Mouse (Mus musculus): ENCODE results near the gene Ptges2. TPM values are rescaled to one million over a fixed set of nuclear protein-coding genes. Genes with fewer than 3 reads are reported as not detected.
A peak's percentile ranks its signal among the peaks of the same experiment; 100 is the strongest.
"Not testable (repeated sequence)": the region's sequence is repeated elsewhere in the genome, so short reads cannot be mapped to it uniquely, and the experiment has no call there.

Ptges2 gene
- 7.1 and 8.6 TPM in 2 replicates for total RNA-seq (2017)

DNA sequence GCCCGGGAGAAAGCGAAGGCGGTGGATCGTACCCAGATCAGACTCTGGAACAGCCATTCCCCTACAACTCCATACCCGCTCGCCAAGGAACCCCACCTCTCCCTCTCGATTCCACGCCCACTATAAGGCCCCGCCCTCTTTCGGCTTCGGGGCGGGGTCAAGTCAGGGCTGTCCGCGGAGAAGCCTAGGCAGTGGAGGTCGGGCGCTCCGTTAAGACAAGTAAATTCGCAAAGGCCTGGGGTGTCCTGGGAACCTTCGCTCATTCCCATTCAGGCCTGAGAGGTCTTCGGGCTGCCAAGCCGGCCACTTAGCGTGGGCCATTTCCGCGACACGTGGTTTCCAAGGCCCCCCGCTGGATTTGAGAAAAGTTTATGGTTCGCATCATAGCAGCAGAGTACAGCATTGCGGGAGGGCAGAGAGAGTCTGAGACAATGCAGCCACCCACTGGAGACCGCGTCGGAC is at the start of gene Ptges2:
Ptges2 (plus strand) TSS at position 413 of the 462 bp plus-strand sequence.
- peak; percentile 81 for ATAC-seq (replicated peaks; ENCODE audit: low read depth, poor library complexity, severe bottlenecking)

DNA sequence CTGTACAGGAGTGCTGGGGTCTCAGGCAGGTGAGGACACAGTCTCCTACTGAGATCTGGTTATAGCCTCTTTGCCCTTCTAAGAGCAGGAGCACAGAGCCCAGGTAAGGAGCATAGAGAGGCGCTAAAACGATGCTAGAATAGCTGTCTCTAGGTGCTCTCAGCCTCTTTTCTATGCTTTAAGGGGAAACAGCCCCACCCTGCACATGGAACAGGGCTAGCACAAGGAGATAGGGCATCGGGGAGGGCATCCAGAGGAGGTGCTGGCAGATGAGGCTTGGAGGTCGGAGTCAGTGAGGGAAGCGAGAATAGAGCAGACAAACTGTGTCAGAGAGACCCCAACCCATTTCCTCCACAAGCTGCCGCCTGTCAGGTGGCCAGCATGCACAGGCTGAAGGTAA is 48.7 kb upstream of the Ptges2 start:
- ATAC-seq (replicated peaks; ENCODE audit: low read depth, poor library complexity, severe bottlenecking), result no peak

DNA sequence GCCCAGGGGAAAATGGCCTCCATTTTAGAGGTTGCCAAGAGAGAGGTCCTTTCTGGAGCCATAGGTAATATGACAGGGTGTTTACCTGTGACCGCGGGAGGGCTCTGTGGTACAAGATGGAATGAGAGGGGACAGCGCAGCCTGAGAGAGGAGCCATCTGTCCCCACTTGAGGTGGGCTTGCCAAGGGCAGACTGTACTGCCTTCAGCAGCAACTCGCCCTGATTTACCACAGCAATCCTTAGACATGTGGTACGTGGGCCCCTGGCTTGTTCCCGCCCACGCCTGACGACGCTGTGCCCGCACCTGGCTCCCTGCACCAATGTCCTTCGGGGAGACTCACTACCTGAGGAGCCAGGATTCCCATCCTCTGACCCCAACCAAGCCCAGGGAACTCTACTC is 47.4 kb upstream of the Ptges2 start:
- ATAC-seq (replicated peaks; ENCODE audit: low read depth, poor library complexity, severe bottlenecking), result no peak

DNA sequence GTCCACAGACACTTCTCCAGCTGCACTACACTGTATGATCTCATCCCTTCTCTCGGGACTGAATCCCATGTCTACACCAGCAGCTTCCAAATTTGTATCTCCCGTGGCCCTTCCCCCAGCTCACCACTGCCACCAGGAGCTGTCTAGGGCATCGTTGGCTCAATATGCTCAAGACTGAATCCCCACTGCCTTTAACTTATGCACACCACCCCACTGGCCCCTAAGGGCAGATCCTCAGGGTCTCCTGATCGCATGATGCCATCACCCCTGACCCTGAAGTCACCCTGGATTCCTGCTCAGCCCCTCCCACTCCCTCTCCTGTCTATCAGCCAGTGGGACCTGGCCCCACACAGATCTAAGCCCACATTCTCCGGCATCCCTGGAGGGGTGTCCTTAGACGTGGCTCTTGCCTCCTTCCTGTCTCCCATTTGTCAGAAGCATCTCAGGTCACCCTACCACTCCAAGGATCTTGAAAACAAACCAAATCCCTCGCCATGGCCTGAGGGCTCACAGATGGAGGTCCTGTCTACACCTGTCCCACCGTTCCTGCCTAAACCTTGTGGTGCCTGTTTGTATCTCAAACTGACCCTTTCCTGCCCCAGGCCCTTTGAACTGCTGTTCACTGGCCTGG is 46.0 kb upstream of the Ptges2 start:
- ATAC-seq (replicated peaks; ENCODE audit: low read depth, poor library complexity, severe bottlenecking), result no peak

DNA sequence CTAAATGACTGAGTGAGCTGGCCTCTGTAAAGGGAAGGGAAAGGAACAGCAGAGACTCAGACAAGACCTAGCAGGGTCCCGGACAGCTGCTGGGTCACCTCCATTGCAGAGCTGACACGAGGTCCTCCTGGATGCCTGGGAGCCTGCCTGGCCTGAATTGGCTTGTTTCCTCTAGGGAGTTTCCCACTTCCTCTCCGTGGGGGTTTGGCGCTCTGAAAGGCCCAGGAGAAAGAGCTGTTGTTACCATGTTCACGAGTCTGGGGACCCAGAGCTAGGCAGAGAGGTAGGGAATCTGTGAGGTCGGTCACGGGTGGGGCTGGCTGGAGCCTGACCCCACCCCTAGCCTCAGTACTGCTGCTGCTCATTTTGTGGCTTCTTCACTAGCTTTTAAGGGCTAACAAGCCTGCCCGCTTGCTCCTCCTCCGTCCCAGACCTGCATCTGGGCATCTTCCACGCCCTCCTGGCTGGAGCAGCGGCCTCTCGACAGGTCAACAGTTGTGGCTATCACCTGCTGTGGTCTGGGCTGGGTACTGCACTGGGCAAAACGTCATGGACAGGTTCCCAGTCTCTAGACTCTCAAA is 45.1 kb upstream of the Ptges2 start:
- ATAC-seq (replicated peaks; ENCODE audit: low read depth, poor library complexity, severe bottlenecking), result no peak

DNA sequence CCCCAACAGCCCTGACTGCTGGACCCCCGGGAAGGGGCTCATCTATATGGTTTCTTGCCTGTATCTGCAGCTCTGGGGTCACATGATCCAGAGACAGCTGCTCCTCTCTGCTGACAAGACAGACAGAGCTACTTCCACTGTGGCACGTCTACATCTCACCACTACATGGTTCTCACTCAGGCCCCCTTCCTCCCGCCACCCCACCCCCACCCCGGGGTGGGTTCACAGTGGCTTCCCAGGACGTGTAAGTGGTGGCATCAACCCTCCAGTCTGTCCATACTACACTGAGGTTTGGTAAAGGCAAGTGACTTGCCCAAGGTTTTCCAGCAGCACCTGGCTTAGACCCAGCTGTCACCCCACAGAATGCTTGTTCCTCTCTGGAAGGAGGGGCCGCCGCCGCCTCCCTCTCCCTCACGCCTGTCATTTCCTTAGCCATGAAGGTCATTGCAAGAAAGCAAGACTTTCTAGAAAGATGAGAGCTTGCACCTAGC is 44.2 kb upstream of the Ptges2 start:
- ATAC-seq (replicated peaks; ENCODE audit: low read depth, poor library complexity, severe bottlenecking), result no peak

DNA sequence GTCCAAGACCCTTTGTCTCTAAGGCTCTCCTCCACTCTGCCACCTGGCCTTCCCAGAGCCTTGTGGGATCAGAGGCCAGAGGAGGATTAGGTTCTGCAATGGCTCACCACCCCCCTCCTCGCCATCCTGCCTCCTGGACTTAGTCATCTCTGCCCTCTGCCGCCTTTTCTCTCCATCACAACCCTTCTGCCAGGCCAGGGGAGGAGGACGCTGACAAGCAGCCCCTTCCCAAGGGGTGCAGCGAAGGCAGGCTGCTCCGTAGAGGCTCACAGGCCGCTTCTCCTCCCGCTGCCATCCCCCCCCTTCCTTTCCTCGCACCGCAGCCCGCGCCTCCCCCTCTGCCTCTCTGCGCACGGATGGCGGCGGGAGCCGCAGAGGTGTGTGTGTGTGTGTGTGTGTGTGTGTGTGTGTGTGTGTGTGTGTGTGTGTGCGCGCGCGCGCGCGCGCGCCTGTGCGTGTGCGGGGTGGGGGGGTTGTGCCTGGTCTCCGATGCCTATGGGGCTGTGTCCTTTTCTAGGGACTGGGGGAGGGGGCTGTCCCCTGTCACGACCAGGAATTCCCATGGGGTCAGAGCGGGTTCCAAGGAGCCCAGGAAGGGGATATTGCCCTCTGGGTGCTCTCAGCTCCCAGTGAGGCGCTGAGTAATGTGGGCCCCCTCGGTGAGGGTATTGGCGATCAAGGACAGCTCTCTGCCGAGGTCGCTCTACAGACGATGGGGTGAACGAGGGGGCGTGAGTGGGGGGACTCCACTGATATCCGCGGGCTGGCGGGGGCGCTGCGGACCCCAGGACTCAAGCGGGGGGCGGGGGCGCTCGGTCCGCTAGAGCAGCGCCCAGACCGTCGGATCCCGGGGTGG is 43.3 kb upstream of the Ptges2 start, which contains the start of gene Ciz1:
Ciz1 (plus strand) TSS at position 177 of the 856 bp plus-strand sequence.
- 0 out of 2 replicates have a peak, but pooled peaks have one; percentile 16 for ATAC-seq (replicated peaks; ENCODE audit: low read depth, poor library complexity, severe bottlenecking)

DNA sequence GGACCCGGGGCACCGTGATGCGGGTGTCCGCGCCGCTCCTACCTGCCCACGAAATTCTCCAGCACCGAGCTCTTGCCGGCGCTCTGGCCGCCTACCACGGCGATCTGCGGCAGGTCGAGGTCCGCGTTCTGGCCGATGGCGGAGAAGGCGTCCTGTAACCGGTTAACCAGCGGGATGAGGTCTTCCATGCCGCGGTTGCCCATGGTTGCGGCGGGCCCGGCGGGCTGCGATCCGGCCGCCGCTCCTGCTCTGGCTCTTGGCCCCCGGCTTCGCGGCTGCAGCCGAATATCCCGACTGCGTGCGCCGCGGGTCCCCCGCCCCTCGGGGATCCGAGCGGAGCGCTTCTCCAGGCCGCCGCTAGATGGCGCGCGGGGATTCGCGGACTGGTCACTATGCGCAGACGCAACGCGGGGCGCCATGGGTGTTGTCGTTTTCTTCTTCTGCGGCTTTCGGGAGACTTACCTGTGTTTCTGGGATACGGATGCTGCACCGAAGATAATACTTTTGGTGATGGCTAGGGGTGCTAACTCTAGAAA is 42.6 kb upstream of the Ptges2 start, which contains the start of gene Dnm1:
Dnm1 (minus strand) TSS at position 332 of the 536 bp plus-strand sequence.
- peak; percentile 84 for ATAC-seq (replicated peaks; ENCODE audit: low read depth, poor library complexity, severe bottlenecking)

DNA sequence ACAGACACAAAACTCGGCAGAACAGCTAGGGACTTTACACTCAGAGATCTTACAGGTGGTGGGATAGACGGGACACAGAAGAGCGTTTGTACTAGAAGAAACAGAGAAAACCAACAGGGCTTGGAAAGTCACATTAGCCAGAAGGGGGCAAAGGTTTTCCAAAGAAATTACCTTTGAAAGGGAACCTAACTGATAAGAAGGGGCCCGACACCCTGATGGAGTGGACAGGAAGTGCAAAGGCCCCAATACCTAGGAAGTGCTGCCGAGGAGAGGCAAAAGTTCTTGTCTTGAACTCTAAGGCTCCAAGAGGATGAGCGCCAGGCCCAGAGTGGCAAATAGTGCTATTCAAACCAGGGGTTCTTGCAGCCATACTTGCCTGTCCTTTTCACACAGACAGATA is 41.9 kb upstream of the Ptges2 start:
- ATAC-seq (replicated peaks; ENCODE audit: low read depth, poor library complexity, severe bottlenecking), result no peak

DNA sequence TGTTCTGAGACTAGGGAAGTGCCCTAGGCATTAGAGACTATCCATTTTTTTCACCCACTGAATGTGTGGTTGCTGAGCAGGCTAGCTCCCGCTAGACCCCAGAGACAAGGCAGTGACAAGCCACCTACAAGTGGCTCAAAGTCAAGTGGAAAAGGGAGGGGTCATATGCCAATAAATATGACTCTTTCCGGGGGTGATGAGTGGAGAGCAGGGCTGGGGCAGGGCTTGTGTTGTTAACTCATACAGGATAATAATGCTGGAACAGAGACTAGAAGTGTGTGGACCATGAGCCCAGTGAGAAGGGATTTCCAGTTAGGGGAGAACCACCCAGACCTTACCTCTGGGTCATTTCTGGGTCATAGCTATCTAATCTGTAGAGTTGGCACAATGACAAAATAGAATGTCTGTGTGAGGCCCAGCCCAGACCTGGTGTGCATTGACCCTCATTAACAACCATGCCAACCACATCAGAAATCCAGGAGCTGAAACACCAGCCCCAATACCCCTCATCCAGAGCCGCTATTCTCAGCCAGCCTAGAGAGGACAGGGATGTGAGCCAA is 41.3 kb upstream of the Ptges2 start:
- ATAC-seq (replicated peaks; ENCODE audit: low read depth, poor library complexity, severe bottlenecking), result no peak

DNA sequence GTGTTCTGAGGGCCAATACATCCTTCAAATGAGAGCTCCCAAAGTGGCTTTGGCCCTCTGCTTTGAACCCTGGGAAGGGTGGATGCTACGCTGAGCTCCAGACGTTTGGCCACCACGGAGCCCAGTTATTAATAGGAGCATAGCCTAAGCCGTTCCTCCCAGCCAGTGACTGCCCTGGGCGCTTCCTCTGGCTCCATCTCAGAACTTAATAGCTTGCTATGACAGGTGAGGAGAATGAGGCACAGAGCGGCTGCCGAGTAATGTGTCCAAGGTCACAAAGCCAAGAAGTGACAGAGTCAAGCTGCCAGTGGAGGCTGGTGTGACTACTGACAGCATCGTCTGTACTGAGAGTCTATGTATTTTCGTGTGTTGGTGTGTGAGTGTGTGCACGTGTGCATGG is 39.5 kb upstream of the Ptges2 start:
- no peak for ATAC-seq (replicated peaks; ENCODE audit: low read depth, poor library complexity, severe bottlenecking)

DNA sequence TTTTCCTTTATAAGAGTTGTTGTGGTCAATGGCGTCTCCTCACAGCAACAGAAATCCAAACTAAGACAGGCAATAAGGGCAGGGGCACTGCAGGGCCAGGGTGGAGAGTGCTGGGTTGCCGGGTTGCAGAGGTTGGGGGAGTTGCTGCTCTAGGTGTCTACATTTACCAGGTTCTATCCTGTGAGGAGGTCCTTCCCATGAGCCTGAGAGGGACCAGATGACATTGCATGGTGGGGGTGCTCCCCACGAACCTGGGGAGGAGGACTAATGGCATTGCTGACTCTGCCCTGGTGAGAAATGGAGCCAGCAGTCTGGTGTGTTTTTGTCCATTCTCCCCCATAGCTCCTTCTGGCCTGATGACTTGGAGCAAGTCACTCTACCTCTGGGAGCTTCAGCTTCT is 38.0 kb upstream of the Ptges2 start:
- no peak for ATAC-seq (replicated peaks; ENCODE audit: low read depth, poor library complexity, severe bottlenecking)

DNA sequence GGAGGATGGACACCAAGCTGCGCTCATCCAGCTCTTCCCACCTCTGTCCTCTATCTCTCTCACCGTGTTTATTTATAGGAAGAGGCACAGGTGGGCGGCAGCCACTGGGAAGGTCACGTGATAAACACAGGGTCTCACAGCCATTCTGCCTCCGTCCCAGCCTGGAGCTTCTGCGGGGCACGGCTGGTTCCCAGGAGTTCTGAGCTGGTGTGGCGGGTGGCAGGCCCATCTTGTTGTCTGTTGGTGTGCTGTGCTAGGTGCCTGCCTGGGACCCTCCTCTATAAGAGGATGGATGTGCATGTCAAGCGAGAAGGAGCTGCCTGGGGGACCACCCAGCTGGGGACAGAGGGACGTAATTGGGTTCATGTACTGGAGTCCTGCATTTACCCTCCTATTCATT is 37.3 kb upstream of the Ptges2 start:
- no peak for ATAC-seq (replicated peaks; ENCODE audit: low read depth, poor library complexity, severe bottlenecking)

DNA sequence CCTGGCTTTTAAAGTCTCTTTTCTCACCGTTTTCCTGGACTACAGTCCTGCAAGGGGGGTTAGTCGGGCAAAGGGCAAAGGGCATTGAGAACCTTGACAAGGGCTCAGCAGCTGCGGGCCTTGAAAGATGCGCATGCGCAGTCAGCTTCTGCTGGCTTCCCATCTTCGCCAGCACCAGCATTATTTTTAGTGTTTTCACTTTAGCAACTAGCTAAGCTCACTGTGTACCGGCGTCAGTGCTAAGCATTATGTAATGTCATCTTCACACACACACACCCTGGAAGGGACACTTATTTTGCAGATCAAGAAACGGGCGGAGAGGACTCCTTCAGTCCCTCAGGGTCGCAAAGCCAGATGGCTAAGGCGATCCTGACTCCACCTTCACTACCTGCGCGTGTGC is 35.0 kb upstream of the Ptges2 start:
- ATAC-seq (replicated peaks; ENCODE audit: low read depth, poor library complexity, severe bottlenecking), result no peak

DNA sequence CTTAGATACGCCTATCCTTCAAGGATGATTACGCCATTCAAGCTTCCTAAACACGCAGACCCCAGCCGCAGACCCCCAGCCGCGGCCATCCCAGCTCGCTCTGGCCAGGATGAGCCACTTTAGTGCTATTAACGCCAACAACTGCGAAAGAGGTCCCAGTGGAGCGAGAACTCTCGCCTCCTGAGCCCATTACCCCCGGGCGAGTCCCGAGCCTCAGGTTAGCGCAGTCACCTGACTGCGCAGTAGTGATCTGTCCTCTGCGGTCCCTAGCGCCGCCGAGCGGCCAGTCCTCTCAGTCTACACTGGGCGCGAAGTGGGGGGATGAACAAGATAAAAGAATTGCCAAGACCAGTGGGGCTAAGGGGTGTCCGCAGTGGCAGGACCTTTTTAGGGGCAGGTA is 34.3 kb upstream of the Ptges2 start:
- ATAC-seq (replicated peaks; ENCODE audit: low read depth, poor library complexity, severe bottlenecking), result peak; percentile 46

DNA sequence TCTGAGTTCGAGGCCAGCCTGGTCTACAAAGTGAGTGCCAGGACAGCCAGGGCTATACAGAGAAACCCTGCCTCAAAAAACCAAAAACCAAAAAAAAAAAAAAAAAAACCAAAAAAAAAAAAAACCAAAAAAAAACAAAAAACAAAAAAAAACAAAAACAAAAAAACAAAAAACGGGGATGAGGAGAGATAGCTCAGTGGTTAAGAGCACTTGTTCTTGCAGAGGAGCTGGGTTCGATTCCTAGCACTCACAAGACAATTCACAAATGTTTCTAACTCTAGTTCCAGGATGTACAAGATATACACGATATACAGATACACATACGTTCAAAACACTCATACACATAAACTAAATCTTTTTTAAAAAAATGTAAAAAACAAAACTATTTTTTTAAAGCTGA is 33.4 kb upstream of the Ptges2 start:
- not testable (repeated sequence) for ATAC-seq (replicated peaks; ENCODE audit: low read depth, poor library complexity, severe bottlenecking)

DNA sequence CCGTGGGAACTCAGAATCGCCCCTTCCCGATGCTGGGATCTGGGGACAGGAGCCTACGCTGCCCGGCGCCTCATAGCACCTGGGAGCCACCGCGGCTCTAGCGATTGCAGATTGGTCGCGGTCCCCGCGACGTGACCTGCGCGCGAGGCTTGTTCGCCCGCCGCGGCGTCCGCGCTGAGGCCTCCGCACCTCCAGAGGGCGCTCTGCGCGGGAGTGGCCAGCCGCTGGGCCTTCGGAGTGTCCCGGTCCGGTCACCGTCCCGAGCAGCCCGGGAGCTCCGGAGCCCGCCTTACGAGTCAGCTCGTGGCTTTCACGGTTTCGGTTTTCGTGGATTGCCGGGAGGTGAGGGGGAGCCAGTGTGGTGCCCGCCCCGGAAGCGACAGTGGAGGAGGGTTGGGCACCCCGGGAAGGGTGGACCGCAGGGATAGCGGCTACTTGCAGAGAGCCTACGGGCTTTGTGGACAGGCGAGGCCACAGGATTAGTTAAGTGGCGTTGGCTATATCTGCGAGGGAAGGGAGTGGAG is 32.8 kb upstream of the Ptges2 start:
- peak; percentile 69 for ATAC-seq (replicated peaks; ENCODE audit: low read depth, poor library complexity, severe bottlenecking)

DNA sequence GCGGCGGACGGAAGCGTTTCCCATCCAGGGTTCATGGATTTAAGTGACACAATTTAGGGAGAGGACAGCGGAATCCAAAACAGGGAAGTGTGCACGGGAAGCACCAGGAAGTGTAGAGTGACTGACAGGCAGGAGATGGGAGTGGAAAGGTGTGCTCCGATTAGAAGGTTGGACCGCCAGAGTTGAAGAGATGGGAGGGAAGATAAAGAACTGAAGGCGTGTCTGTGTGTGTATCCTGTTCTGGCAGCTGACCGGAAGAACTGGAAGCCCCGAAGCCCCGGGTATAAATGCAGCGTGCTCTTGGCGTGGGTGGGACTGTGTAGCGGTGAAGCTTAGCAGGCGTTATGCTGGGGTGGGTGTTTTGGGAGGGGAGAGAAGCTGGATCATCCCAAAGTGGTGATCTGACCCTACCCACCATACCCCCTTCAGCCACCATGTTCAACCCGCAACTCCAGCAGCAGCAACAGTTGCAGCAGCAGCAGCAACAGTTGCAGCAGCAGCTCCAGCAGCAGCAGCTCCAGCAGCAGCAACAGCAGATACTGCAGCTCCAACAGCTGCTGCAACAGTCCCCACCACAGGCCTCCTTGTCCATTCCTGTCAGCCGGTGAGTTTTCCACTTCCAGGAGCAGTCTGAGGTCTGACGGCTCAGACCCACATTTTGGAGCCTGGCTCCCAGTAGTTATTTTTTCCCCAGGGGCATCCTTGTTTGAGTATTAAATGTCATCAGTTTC is 32.2 kb upstream of the Ptges2 start:
- ATAC-seq (replicated peaks; ENCODE audit: low read depth, poor library complexity, severe bottlenecking), result peak; percentile 26

DNA sequence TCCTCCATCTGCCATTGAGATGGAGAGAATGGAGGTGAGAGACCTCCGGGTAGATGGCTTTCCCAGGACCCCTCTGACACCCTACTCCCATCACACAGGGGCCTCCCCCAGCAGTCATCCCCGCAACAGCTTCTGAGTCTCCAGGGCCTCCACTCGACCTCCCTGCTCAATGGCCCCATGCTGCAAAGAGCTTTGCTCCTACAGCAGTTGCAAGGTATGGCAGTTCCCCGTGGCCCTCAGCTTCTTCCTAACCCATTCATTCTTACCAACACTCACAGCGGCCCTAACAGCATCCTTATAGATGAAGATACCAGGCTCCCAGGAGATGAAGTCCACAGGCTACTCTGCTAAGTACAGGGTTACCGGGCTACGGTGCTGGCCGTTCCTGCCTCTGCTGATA is 31.6 kb upstream of the Ptges2 start:
- no peak for ATAC-seq (replicated peaks; ENCODE audit: low read depth, poor library complexity, severe bottlenecking)
